Mouse (Mus musculus): ENCODE measurements around the gene Cul3.
"Not testable (repeated sequence)": the region's sequence is repeated elsewhere in the genome, so short reads cannot be mapped to it uniquely, and the experiment has no call there.

Gene Cul3

DNA sequence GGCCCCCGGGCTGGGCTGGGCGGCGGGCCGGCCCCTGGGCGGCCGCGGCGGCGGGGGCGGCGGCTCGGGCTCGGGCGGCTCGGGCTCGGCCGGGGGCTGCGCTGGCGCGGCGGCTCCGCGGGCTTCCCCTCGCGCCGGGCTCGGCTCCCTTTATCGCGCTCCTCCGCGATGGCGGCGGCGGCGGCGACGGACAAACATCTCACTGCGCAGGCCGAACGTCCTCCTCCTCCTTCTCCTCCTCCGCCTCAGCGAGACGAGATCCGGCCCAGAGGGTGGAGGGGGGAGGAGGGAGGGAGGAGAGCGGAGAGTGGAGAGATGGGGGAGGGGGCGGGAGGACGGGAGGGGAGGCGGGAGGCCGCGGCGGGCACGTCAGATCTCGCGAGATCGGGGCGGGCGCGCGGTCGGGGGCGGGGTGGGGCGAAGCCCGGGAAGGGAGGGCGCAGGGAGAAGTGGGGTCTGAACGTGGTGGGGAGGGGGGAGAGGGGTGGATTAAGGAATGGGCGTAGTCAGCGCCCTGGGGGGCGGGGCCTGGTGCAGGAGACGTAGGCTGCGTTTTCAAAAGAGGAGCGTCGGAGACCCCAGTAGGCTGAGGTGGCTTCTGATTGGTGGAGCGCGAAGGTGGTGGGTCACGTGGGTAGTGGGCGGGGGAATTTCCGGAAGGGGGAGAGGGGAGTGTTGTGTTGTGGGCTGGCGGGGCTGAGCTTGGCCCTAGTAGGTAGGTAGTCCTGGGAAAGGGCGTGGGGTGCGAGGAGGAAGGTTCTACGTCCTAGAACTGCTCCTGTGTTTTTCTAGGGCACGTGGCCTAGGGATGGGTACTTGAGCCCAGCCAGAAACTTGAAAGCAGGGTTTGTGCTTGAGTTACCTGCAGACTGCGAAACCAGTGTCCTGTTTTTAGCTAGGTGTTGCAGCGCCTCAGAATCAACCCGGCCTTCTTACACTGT is at the start of gene Cul3:
Gene Cul3, minus strand, starts transcription at position 45 of the 941 bp plus-strand sequence.
- DNase-seq (ENCODE audit: low read depth, low spot score): peak; percentile 99

DNA sequence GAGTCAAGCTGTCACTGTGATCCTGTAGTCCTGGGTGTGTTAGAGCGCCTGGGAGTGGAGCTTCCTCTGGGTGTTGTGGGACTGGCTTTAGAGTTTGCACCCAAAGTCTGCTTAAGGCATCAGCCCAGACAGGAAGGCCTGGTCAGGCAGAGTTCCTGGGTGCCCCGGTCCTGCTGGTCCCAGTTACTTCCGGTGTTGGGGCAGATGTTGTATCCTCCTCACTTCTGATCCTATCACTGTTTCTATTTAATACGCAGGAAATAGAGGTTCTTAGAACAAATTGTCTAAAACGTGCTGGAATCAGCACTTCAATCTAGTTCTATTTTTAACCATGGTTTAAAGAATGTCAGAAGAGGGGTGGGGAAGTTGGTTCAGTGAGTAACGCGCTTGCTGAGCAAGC is 49.2 kb upstream of the Cul3 start:
- no peak for DNase-seq (ENCODE audit: low read depth, low spot score)

DNA sequence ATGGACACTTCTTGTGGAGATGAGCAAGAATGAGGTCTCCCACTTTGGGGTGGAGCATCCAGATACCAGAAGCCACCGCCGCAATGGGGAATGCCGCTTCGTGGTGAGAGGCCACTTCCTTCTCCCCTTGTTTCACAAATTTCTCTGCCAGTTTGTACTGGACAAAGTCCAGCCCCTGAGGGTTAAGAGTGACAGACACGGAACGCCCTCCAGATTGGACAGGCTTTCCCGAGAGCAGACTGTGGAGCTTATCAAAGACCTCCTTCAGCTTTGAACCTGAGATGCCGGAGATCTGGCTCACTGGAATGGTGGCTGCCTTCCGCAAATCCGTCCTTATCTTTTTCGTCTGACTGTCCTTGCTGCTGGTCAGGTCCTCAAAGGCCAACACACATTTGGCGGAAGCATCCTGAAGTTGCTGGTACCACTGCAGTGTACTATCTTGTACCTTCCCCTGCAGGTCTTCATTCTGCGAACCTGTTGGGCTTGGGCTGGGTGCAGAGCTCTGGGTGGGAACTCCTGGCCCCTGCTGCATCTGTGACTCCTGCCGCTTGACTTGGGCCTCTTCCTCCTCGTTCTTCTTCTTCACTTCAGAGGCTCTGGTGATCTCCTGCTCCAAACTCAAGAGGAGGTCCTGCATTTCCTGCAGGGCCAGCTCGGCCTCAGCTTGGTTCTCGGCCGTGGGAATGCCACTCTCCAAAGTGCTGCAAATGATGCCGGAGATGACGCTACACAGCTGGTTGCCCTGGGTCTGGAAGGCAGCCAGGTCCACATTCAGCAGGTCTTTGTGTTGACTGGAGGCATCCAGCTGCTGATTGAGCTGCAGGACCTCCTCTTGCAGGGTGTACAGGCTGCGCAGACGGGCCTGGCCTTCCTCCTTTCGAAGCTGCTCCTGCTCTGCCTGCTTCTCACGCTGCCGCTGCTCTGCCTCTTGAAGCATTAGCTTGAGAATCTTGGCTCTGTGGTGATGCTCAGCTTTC is 43.6 kb upstream of the Cul3 start:
- no peak for DNase-seq (ENCODE audit: low read depth, low spot score)

DNA sequence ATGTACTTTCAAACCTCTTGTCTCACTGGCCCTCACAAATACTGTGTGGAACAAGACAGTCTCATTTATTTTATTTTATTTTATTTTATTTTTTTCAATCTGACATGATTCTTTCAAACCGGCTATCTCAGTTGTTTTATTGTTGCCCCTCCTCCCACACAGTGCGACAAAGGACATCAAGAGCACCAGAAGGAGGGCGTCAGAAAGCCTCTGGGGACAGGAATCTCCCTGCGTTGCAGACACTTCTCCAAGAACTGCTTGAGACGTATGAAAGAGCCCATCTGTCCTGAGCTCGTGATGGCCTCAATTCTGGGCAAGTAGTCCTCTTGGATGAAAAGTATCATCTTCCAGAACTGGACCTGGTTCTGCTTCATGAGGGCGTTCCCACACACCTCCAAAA is 42.6 kb upstream of the Cul3 start:
- DNase-seq (ENCODE audit: low read depth, low spot score): no peak

DNA sequence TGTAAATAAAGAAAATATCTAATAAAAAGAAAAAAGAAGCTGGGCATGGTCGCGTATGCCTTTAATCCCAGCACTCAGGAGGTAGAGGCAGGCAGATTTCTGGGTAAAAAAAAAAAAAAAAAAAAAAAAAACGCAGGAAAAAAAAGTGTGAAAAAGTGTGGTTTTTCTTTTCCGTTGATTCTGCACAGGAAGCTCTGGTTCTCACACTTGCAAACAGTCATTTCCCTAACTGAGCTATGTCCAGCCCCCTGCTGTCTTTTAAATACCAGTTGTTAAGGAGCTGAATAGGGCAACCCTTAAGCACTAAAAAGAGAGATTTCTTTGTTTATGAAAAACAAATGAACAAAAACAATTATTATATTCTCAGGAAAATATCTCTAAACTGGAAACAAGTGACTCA is 41.0 kb upstream of the Cul3 start:
- DNase-seq (ENCODE audit: low read depth, low spot score): no peak

DNA sequence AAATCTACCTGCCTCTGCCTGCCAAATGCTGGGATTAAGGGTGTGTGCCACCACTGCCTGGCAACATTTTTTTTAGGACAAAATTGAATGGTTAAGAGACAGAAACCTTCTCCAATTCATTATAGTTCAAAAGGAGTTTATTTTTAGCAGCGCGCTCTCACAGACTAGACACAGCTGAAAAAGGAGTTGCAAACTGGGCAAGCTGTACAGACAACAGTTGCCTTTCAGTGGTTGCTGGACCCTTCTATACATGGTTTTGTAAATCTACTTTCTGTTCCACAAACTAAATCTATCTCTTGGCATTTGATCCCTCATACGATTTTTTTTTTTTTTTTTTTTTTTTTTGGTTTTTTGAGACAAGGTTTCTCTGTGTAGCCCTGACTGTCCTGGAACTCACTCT is 31.7 kb upstream of the Cul3 start:
- DNase-seq (ENCODE audit: low read depth, low spot score): peak; percentile 40

DNA sequence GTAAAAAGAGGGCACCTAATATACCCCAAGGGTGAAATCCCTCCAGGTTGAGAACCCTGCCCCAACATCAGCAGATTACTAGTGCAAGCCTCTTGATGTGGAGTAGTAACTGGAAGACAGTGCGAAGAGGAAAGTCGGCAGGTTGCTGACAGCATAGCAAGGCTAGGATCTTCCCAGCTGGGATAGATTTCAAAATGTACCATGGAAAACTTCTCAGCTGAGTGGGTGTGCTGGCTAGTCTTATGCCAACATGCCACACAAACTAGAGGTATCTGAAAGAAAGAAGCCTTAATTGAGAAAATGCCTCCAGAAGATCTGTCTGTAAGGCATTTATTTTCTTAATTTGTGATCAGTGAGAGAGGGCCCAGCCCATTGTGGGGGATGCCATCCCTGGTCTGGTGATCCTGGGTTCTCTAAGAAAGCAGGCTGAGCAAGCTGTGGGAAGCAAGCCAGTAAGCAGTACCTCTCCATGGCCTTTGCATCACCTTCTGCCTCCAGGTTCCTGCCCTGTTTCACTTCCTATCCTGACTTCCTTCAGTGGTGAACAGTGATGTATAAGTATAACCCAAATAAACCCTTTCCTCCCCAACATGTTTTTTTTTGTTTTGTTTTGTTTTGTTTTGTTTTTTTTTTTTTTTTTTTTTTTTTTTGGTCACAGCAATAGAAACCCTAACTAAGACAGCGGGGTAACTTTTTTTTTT is 31.1 kb upstream of the Cul3 start:
- peak; percentile 63 for DNase-seq (ENCODE audit: low read depth, low spot score)

DNA sequence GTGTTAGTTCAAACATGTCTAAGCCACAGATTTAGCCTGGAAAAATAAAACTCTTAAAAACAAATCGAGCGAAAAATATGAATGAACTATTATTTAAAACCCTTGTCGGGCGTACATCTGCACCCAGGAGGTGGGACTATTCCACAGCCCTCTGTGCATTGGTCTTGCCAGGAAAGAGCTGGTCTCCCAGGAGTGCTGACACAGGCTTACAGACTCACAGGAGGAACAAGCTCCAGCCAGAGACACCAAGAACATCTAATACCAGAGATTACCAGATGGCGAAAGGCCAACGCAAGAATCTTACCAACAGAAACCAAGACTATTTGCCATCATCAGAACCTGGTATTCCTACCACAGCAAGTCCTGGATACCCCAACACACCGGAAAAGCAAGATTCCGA is 23.2 kb upstream of the Cul3 start:
- no peak for DNase-seq (ENCODE audit: low read depth, low spot score)

DNA sequence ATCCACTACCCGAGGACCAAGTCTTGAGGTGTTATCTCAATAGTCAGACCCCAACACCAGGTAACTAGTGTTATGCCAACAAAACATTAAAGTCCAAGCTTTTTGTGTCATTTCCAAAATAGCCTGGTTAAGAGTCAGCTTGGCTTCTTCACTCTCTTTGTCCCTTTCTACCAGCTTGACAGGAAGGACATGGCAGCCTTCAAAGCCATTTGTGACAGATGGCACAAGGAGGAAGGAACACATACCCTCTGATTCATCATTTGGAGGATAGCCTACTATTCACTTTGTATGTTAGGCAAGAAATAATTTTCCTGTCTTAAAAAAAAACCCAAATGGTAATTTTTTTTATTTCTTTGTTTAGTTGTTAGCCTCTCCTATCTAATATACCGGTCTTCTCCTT is 22.7 kb upstream of the Cul3 start:
- DNase-seq (ENCODE audit: low read depth, low spot score): no peak

DNA sequence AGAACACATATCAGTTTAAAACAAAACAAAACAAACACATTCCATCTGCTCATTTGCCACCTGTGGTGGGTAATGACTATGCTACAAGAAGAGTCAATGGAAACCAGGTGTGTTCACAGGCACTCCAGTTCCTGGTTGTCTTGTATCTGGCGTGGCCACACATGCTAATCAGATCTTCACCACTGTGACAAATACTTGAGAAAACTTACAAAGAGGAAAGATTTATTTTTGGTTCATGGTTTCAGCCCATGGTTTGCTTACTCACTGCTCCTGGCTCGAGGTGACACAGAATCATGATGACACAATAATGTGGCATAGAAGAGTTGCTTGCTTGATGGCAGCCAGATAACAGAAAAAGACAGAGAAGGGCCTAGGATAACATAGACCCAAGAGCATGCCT is 22.1 kb upstream of the Cul3 start:
- DNase-seq (ENCODE audit: low read depth, low spot score): no peak

DNA sequence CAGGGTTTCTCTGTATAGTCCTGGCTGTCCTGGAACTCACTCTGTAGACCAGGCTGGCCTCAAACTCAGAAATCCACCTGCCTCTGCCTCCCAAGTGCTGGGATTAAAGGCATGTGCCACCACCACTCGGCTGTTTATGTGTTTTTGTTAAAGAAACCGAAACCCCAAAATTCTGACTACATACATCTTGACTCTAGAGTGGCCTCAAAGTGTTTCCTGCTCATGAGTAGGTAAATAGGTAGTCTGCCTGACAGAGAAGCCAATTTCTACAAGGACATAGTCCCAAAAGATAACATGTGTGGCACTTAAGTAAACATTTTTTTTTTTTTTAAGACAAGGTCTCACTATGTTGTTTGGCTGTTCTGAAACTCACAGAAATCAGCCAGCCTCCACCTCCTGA is 21.5 kb upstream of the Cul3 start:
- DNase-seq (ENCODE audit: low read depth, low spot score): not testable (repeated sequence)

DNA sequence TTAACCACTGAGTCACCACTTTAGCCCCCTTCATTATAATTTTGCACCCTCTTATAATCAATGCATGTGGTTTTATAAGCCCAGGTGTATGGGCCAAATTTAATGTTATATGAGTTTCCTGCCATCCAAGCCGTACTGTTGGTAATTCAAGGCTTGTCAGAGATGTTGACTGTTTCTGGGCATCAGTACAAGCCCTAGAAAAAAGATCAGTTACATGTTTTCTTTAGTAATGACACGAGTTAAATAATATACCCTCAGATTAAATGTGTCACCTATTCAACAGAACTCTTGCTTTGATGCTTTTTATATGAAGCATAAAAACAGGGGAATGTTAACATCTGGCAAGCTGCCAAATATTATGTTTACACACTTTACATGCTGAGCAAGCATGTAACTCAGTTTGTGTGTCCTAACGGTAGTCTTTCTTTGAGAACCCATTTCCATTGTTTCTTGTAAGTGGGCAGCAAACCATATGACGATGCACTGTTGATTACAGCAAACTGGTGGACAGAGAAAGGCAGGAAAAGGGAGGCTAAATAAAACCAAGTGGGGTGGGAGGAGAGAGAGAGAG is 19.8 kb upstream of the Cul3 start:
- no peak for DNase-seq (ENCODE audit: low read depth, low spot score)

DNA sequence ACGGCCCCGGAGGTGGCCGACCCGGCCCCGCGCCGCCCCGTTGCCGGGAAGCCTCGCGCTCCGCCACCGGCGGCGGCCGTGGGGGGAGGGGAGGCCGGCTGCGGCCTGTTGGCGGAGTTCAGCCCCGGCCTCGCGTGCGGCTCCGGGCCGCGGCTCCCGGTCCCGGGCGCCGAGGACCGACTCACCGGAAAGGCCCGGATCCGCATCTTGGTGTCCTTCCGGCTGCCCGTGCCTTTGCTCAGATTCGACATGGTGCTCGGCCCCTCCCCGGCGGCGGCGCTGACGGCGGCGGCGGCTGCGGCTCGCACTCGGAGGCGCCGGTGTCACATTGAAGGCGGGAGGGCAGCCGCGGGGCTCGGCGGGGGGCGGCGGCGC is 232 bp downstream of the Cul3 start:
- peak; percentile 56 for DNase-seq (ENCODE audit: low read depth, low spot score)

DNA sequence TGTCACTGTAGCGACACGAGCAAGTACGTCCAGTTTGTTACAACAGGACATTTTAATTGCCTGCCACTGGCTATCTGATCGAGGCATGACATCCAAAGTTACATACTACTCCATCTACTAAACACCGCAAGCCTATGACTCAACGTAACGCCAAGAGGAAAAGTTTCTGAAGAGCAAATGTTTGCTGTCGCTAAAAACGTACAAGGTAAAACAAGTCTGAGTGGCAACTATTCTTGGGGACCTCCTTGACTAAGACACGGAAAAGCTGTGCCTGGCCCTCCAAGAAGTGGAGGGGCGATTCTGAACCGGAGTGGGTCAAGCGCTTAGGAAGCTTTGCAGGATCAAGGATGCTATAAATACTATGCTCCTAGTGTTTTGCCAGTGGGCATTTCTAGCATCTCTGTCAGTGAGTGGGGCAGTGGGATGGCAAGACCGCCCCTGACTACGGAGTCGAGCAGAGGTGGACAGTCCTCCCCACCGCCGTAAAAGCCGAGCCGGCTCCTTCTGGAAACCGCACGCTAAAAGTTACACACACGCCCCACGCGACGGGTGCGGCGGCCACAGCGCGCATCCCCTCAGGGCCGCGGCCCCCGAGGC is 757 bp downstream of the Cul3 start:
- DNase-seq (ENCODE audit: low read depth, low spot score): peak; percentile 53

DNA sequence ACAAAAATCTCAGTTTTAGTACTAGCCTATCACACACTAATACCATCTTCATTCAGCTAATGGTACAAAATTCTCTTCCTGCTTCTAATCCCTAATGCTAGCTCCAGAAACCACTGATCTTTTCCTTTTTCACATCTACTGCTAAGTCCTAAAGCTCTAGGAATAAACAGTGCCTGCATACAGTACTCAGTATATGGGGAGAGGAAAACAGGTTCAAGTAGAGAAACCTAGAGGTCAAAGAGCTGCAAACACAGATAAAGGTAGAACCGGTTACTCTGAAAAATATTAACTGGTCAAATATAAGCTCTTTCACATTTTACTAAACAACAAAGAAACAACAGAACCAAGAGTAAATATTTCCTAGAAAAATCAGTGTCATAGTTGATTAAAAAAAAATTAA is 1.9 kb downstream of the Cul3 start:
- no peak for DNase-seq (ENCODE audit: low read depth, low spot score)

DNA sequence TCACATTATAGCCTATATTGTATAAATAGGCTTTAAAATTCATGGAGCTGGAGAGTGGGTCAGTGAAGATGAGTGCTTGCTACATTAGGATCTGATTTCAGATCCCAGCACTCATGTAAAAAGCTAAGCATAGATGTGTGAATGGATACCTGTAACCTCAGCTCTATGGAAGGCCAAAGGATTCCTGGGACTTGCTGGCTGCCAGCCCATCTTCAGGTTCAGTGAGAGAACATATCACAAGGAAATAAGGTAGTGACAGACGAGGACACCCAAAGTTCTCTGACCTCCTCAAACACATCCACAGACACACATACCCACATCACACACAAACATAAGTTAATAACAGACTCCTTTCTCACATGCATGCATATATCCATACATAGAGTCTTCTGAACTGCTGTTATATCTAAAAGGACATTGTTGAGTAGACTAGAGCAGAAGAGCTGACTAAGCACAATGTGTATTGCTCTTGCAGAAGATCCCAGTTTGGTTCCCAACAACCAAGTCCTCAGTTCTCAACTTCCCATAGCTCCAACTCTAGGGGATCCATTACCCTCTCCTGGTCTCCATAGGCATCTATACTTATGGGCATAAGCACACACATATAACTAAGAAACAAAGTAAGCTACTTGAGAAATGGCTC is 4.4 kb downstream of the Cul3 start:
- no peak for DNase-seq (ENCODE audit: low read depth, low spot score)

DNA sequence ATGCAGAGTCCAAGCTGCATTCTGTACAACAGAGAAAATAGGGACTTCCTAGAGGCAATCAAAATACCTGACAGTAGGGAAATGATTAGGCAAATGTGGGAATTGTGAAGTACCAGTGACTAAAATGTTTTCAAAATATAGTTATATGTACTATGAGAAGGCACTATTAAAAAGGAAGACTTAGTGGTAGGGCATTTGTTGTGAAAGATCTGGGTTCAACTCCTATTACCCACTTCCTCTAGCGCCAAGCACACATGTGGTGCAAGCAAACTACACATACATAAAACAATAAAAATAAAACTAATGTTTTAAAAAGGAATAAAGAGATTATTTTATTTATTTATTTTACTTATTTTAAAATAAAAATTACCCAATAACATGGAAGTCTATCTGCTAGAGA is 5.2 kb downstream of the Cul3 start:
- DNase-seq (ENCODE audit: low read depth, low spot score): no peak

DNA sequence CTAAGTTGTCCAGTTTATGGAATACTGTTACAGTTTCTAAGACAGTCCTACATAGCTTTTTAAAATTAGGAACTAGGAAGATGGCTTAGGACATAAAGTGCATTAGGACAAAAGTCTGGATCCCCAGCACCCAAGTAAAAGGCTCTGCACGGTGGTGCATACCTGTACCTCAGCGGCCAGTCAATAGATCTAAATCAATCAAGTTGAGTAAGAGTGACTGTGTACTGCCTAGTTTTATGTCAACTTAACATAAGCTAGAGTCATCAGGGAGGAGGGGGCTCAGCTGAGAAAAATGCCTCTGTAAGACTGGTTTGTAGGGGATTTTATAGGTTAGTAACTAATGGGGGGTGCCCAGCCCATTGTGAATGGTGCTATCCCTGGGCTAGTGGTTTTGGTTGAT is 9.3 kb downstream of the Cul3 start:
- no peak for DNase-seq (ENCODE audit: low read depth, low spot score)

DNA sequence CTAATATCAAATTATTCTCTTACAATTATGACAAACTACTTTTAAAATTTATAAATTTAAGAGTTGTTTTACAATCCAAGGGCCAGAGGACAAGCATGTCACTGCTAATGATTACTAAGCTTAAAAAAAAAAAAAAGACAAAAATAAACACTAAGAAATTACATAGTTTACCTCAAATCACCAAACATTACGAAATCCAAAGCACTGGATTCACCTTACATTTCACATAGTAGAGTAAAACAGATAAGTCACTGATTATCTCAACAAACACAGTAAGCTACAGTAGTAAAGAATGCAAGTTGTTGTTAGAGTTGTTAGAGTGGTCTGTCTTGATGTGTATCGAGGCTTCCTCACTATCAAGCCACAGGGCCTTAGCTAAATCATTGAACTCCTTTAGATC is 14.5 kb downstream of the Cul3 start:
- DNase-seq (ENCODE audit: low read depth, low spot score): no peak

DNA sequence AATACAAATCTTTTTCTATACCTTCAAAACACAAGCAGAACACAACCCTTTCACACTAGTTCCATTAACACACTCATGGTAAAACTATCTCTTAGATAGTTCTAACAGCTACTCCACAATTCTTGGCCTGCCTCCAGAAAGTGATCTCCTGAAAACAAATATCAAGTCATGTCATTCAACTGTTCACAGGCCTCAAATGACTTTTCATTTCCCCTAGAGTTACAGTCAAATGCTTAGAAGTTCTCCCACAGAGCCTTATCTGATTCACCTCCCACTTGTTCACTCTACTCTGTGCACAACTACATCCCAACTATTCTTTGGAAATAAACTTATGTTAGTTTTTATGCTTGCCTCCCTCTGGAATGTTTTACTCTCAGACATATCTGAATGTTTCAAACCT is 15.9 kb downstream of the Cul3 start:
- DNase-seq (ENCODE audit: low read depth, low spot score): no peak

Measured in A20 (cell line).